Mouse (Mus musculus) urinary bladder, adult 18-20 months (tissue): ENCODE data around the gene Med27.

Source experiments
- DNase-seq, 2 experiments: peaks; one replicate each; pipeline ENCODE4 v3.0.0; 2022; ENCODE audit warnings: low spot score in 2 of 2, mixed read lengths in 2 of 2

Gene Med27

DNA sequence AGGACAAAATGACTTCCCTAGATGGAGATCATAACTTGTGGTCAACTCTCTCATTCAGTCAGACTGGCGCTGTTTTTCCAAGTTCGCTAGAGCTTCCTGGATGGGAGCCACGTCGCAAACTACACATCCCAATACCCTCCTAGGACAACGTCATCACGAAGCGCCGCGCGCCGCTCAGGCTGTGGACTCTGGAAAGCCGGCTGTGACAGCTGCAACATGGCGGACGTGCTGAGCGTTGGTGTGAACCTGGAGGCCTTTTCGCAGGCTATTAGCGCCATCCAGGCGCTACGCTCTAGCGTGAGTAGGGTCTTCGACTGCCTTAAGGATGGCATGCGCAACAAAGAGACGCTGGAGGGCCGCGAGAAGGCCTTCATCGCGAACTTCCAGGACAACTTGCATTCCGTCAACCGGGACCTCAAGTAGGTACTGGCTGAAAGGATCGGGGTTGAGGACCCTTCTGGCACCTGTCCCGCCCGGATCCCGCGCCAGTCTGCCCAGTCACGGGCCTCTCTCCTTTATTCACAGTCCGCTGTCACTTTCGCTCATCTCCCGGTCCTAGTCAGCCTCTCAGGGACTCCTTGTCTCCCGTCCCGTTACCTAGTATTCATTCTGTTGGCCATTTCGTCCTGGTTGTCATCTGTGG lies at the start of gene Med27:
Gene Med27, plus strand, starts transcription at position 191 of the 643 bp plus-strand sequence.
- DNase-seq, result peak; percentile 92 to 94

GRCm38 (mm10) chr2:29309966-29310365 lies 36.7 kb upstream of the Med27 start:
- DNase-seq, result peak in 1 of 2 experiments; percentile 11

DNA sequence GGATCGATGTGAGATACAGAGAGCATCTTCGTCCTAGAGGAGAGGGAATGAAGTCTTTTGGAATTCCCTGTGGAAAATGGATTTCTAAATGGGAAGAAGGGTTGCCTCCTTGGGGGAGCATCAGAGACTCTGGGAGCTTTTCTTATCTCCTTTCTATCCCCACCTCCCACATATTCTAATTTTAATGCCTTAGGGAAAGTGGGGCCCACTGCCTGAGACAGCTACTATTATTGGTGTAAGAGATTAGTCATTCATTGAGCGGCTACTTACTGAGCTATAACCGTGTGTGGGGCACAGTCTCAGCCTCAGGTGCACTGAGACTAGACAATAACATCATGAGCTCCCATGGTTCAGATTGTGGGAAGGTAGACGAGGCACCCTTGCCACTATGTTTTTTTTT lies 34.6 kb upstream of the Med27 start:
- no peak for DNase-seq

DNA sequence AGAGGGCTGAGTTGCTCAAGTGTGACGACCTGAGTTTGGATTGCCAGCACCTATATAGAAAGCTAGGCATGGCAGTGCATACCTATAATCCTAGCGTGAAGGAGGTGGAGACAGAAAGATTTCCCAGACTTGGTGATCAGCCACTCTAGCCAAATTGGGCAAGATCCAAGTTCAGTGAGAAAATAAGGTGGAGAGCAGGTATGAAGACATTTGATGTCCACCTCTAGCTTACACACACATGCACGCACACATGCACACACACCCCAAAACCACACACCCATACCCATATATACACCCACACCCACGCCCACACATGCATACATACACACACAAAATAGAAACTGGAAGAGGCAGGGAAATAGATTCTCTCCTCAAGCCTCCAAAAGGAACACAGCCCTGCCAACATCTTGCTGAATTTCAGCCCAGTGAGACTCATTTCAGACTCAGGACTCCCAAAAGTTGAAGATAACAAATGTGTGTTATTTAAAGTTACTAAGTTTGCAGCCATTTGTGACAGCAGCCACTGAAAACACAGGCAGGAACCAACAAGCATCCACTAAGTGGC lies 28.6 kb upstream of the Med27 start:
- DNase-seq, result no peak

GRCm38 (mm10) chr2:29318596-29318995 lies 28.0 kb upstream of the Med27 start:
- DNase-seq, result no peak

DNA sequence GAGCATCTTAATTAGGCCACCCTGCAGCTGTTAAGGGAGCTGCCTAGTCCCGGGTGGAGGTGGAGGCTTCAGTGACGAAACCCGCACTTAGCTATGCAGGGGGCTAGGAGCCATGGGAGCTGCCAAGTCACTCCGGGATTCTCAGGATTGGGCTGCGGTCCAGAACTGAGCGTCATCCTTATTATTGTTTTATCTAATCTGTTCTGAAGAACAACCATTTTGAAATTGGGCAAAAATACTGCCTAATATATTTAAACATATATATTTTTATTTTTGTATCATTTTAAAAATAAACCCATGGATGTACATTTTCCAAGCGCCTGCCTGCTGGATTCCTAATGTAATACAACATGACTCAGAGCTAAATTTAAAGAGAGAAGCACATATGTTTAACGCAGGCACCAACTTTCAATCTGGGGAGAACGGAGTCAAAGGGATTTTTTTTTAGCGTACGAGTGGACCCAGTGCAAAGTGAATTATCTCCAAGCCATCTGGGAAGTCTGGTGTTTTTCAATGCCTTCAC lies 26.3 kb upstream of the Med27 start:
- no peak for DNase-seq

- no peak for DNase-seq
These were observed 25.8 kb upstream of the Med27 start for GRCm38 (mm10) chr2:29320780-29321179.

- no peak for DNase-seq
These were observed 22.2 kb upstream of the Med27 start for GRCm38 (mm10) chr2:29324456-29324855.

DNA sequence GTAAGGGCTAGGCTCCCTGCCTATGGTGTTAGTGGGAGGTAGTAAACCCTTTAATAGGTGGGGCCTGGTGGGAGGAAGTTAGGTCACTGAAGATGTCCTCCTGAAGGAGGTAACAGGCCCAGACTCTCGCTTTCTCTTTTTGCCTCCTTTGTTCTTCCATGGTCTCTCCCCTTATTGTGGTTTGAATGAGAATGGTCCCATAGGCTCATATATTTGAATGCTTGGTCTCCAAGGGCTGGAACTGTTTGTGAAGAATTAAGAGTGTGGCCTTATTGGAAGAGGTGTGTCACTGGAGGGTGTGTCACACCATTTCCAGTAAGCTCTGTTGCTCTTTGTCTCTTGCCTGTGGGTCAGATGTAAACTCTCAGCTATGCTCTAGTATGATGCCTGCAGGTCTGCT lies 16.1 kb upstream of the Med27 start:
- DNase-seq, result no peak

DNA sequence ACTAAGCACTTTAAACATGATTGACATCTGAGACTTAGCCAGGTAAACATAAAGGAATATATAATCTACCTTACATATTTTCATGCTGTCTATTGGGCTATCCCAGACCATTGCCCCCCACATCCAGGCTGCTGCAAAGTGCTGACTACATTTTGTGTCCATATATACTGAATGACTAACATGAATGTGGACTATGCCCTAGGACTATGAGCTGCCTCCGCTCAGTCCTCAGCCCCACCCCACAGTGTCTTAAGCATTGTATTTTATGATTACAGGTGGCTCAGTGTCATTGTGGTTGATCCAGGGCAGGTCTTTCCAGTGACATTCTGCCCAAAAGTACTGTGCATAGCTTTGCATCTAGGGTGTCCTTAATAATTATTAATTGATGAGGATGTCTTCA lies 8.2 kb upstream of the Med27 start:
- no peak for DNase-seq

DNA sequence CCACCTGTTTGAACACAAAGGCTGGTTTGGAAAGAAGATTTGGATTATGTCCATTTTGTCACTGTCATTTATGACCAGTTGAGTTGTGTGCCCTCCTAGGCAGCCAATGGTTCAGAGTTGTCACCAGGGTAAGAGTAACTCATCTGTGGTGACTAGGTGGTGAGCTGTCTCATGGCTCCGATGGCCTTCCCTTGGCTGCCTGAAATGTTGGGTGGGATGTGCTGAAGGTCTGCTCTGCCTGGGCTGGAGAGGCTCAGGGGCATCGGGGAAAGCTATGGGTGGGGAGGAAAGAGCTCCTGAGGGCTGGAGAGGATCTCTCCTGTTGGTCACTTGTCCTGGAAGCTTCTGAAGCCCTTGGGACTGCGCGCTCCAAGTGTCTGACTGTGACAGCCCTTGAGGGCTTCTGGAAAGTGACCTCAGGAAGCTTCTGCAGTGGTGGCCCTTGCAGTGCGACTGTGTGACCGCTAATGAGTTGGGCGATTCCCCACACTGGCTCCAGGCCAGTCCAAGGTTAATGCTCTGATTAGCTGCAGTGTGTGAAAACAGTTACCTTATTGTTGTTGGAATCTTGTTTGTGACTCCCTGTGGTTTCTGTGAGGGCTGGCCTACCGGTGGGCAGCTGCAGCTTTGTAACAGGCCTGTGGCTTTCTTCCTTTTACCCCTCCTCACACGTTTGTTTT lies 12.2 kb downstream of the Med27 start:
- no peak for DNase-seq

- DNase-seq, result no peak
These were observed 14.3 kb downstream of the Med27 start for GRCm38 (mm10) chr2:29360956-29361355.

DNA sequence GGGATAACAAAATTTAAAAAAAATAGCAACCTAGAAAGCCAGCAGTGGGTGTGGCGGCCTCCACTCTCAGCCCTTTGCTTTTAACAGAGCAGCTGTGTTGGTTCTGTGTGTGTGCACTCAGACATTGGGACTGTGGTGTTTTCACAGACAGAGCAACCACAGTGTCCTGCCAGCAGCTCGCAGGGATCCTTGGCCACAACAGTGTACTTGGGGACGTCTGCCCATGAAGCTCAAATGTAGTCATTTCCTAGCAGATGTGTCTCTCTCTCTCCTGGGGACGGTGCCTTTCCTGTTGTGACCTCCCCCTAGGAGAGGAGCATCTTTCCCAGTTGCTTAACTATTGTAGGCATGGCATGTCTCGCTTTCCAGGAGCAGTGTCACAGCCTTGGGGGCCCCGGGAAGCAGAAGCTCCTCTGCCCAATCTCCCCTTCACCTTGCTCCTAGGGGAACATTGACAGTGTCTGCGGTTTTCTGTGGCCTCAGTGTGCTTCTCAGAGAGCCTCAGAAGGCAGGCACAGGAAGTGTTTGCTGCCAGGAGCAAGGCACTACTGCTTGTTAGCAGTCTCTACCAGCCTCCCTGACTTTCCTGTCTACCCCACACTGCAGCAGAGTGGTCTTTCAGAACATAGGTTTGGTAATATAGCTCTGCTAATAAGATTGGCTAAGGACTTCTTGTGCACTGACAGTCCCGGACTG lies 18.5 kb downstream of the Med27 start:
- DNase-seq, result no peak

GRCm38 (mm10) chr2:29368730-29369129 lies 22.1 kb downstream of the Med27 start:
- no peak for DNase-seq

DNA sequence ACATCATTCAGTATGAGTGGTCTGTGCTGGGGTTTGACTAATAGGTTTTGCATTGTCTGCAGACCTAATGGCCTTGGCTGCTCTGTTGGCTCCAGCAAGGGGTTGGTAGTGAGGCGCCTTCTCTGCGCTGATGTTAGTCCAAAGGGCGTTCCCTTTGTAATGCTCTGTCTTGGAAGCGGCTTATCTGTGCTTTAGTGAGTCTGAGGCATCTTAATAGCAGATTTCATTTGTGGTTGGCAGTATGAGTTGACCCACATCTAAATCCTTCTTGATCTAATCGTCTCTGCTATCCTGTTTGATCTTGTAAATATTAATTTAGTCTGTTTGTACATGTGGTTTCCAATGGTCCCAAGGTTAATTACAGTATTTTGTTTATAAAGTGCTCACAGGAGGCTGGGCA lies 25.6 kb downstream of the Med27 start:
- no peak for DNase-seq

- DNase-seq, result no peak
These were observed 35.1 kb downstream of the Med27 start for GRCm38 (mm10) chr2:29381683-29382082.

DNA sequence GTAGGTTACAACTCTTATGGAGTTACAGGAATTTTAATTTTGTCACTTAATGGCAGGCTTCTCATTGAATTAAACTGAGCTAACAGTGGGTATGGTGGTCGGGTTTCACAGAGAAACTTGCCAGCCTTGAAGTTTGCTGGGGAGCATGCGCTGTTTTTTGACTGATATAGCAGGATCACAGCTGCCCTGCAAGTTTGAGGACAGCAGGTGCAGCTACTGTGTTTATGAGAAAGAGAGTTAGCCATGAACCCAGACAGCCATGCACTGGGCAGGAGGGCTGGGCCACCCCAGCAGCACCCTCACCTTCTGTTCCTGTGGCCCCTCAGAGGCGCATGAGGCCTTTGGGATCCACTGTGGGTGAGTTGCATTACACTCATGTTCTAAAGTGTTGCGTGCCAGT lies 36.0 kb downstream of the Med27 start:
- no peak for DNase-seq

GRCm38 (mm10) chr2:29383133-29383532 lies 36.5 kb downstream of the Med27 start:
- no peak for DNase-seq

DNA sequence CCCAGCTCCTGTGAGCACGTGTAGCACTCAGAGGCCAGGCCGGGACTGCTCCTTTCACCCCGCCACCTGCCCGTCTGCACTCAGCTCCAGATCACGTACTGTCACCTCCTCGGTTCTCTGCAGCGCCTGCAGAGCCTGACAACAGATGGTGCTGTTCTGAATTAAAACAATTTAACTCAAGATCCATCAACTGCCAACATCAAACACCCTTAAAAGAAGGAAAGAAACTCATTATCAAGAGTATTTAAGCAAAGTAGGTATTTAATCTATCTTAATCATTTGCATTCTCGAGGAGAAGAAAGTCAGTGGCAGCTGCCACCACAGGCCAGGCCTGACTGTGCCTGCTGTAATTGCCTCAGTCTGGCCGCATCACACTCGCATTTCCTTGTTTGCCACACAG lies 38.8 kb downstream of the Med27 start:
- no peak for DNase-seq

GRCm38 (mm10) chr2:29387268-29387667 lies 40.6 kb downstream of the Med27 start:
- DNase-seq, result no peak

DNA sequence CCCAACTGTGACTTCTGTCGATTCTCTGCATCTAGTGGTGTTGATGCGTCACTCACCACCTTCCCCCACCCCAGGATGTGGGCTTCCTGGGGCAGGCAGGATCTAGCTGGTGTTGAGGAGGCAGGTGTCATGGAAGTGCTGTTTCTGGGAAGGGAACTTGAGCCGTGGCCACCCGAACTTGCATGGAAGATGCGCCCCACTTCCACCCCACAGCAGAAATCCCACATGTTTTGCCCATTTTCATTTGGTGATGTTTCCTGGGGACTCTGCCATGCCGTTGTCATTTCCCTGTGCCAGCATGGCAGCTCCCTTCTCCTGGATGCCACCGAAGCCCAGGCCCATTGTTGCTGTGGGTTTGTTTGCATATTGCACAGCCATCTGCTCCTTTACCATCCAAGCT lies 42.3 kb downstream of the Med27 start:
- no peak for DNase-seq

- DNase-seq, result no peak
These were observed 44.5 kb downstream of the Med27 start for GRCm38 (mm10) chr2:29391086-29391485.
